Mouse (Mus musculus): ENCODE data around the gene Cacna1c.

The Cacna1c gene

DNA sequence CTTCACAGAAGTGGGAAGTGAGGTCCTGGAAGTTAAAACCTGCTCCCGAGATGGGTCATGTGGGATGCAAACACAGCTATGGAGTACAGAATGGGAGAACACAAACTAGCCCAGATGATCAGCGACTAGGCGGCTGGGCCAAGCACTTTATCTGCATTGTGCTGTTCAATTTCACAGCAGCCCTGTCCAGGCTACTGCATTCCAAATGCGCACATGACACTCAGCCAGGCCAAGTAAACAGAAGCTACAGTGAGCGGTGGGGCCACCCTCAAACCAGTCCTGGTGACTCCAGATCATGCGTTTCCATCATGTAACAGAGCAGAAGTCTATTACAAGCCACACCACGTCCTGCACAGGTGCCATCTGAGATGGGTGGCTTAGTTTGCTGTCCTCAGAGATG is 376.6 kb downstream of the Cacna1c start:
- no peak for DNase-seq (ENCODE audit: extremely low read depth, low read depth)

DNA sequence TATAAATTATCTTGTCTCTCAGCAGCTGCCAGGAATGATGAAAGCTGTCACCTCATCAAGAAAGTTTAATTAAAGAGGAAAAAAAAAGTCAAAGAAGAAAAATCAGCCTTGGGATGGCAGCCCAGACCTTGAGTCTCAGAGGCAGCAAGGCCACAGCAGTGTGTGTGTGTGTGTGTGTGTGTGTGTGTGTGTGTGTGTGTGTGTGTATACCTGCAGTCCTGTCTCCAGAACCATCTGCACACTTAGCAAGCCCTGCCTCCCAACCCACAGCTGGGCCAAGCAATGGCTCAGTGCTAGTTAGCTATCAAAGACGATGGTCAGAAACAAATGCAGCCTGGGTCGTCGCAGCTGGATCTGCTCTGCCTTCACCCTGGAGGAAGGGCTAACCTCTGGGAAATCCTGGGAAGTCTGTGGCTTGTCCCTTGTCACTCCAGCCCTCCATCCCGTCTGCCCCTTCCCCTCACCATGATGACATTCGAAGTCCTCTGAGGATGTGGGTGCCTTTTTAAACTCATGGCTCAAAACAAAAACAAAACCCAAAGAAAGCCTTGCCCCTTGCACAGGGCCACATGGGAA is 378.2 kb downstream of the Cacna1c start:
- DNase-seq (ENCODE audit: extremely low read depth, low read depth): no peak

DNA sequence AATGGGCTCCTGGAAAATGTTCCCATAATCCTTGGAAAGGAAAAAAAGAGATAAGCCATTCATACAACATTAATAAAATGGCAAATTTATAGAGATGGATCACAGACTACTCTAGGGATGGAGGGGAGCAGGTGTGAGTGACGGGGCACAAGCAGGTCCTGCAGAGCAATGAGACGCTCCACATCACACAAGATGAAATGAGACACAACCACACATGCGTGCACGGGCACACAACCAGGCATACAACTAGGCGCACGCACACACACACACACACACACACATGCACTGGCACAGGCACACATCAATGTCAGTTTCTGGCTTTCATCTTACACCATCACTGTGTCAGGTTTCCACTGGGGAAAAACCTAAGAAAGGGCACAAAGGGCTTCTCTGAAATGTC is 380.0 kb downstream of the Cacna1c start:
- DNase-seq (ENCODE audit: extremely low read depth, low read depth): no peak

DNA sequence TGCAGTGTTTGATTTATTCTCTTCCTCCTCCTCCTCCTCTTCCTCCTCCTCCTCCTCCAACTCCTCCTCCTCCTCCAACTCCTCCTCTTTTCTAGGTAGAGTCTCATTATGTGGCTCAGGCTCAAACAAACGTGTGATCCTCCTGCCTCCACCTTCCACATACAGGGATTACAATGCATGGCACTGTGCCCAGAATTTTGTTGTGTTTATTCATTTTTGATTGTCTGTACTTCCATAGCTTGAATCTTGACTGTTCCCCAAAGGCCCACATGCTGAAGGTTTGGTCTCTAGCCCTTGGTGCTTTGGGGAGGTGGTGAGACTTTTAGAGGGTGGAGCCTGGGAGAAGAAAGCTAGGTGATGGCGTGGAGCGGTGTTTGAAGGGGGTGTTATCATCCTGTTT is 383.7 kb downstream of the Cacna1c start:
- no peak for DNase-seq (ENCODE audit: extremely low read depth, low read depth)

- DNase-seq (ENCODE audit: extremely low read depth, low read depth): no peak
Measured at GRCm38 (mm10) chr6:118812007-118812406, 384.2 kb downstream of the Cacna1c start.

- no peak for DNase-seq (ENCODE audit: extremely low read depth, low read depth)
Measured at GRCm38 (mm10) chr6:118810834-118811233, 385.4 kb downstream of the Cacna1c start.

DNA sequence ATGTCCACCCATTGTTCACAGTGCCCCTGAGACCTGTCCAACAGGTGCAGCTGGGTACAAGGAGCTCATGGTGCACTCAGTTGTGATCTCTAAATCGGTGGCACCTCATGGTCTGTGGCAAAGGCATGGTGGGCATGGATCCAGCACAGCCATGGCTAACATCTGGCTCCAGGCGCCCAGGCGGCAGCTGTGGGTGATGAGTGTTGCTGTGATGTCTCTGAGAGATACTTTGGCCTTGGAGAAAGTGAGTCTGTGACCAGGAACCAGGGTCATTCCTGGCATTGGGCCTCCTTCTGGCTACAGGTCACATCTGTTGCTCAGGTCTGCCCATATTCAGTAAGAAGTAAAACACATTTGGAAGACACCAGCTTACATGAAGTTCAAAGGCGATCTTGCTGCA is 391.1 kb downstream of the Cacna1c start:
- DNase-seq (ENCODE audit: extremely low read depth, low read depth): no peak

- DNase-seq (ENCODE audit: extremely low read depth, low read depth): no peak
Measured at GRCm38 (mm10) chr6:118802286-118802685, 393.9 kb downstream of the Cacna1c start.

DNA sequence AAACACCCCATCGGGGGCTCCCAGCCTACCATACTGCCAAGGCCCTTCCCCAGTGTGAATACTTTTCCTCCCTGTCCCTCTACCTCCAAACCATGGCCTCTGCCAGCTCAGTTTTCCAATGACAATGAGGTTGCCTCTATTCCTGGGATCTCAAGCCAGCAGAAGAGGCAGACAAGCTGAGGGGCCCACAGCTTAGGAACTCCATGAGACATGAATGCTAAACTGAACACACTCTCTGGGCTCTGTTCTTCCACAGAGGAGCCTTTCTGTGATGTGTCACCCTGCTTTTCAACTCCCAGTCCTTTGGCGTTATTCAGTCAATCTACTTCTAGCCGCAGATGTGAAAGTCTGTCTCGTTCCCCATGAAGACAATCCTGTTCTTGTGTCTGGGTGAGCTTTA is 399.8 kb downstream of the Cacna1c start:
- no peak for DNase-seq (ENCODE audit: extremely low read depth, low read depth)

DNA sequence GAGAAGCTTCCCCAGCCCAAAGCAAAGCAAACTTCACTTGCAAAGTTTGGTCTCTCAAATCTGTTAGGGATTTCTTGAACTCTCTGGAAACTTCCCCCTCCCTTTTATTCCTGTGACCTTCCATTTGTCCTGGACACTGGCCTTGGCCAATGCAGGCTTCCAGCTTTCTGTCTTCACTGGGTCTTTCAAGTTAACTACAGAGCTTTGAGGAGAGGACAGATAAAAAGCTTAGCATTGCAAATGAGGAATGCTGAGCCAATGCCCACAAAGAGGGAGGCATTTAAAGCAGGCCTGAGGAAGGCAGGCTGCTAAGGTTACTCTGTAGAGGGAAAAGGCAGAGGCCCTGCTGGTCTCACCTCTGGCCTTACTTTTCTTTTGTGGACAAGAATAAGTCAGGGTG is 400.5 kb downstream of the Cacna1c start:
- no peak for DNase-seq (ENCODE audit: extremely low read depth, low read depth)

- DNase-seq (ENCODE audit: extremely low read depth, low read depth): no peak
Measured at GRCm38 (mm10) chr6:118791921-118792368, 404.3 kb downstream of the Cacna1c start.

GRCm38 (mm10) chr6:118787933-118788332 is 408.3 kb downstream of the Cacna1c start:
- DNase-seq (ENCODE audit: extremely low read depth, low read depth): no peak

DNA sequence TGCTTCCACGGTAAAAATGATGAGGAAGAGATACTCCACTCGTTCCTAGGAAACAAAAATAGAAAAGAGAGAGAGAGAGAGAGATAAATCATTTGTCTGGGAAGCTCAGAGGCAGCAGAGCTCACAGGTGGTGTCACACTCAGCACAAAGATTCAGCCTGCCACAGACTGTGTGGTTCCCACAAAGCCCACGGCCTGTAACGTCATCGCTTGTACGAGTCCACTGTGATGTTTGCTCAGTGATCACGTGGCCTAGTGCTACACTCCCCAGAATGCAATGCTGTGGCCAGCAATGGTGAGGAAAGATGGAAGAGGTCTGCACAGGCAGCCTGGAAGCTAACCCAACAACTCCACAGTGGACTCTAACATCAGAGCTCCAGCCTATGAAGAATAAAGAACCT is 415.9 kb downstream of the Cacna1c start:
- no peak for DNase-seq (ENCODE audit: extremely low read depth, low read depth)

GRCm38 (mm10) chr6:118779201-118779600 is 417.0 kb downstream of the Cacna1c start:
- peak; percentile 89 for DNase-seq (ENCODE audit: extremely low read depth, low read depth)

DNA sequence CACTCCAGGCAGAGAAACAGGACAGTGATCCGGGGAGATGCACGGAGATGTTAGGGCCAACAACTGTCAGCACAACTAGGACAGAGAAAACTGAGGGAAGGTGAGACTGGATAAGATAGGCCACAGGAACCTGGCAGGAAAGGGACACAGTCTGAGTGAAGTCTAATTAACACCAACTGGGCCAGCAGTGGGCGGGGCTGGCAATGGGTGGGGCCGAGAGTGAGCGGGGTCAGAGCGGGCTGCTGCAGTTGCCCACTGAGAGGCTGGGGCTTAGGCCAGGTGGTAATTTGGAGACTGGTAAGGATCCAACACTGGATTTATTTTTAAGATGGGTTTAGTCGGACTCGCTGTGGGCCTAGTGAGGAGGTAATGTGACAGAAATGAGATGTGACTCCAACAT is 418.8 kb downstream of the Cacna1c start:
- DNase-seq (ENCODE audit: extremely low read depth, low read depth): no peak

- DNase-seq (ENCODE audit: extremely low read depth, low read depth): no peak
Measured at GRCm38 (mm10) chr6:118776459-118776858, 419.8 kb downstream of the Cacna1c start.

DNA sequence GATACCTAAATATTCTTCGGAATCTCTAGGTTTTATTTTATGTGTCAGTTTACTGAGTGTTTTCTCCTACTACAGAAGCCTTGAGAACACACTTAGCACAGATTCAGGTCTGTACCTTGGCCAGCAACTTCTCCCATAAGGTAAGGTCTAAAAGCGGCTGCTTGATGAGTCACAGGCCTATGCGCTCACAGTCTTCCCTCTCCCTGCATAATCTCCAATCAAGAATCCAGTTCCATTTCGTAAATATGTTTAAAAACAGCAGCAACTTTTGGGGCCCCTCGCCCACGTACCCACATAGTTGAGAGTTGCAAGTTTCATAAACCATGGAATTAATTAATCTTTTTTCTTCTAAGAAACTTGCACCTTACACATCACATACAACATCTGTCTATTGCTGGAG is 423.6 kb downstream of the Cacna1c start:
- no peak for DNase-seq (ENCODE audit: extremely low read depth, low read depth)

- peak; percentile 95 for DNase-seq (ENCODE audit: extremely low read depth, low read depth)
Measured at GRCm38 (mm10) chr6:118771121-118771520, 425.1 kb downstream of the Cacna1c start.

DNA sequence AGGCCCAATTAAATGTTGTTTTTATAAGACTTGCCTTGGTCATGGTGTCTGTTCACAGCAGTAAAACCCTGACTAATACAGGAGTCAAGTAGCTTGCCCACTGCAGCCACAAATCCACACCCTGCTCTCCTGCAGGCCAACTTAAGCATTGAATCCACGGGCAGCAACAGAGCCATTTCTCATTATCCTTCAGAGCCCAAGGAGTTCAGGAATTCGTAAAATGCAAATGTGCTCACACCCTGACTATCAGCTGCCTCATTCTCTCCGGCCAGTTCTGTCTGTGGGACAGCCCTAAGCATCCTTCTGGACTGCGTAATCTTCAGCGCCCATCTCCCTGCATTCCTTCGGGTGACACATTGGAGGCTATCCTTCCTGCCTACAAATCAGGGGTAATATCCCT is 425.8 kb downstream of the Cacna1c start:
- DNase-seq (ENCODE audit: extremely low read depth, low read depth): no peak

DNA sequence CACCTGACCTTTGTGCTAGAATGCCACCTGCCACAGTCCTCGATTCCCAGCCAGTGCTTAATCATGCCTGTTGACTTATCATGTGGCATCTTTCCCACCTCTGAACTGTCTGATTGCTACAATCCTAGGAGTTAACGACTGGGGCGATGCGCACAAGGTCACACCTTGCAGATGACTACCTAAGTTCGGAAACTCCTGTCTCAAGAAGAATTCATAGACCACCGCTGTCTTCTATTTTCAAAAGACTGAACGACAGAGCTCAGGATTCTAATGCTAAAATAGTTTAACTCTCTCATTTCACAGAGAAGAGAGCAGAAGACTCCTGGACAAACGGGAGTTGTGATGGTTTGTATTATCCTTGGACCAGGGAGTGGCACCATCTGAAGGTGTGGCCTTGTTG is 426.4 kb downstream of the Cacna1c start:
- no peak for DNase-seq (ENCODE audit: extremely low read depth, low read depth)

GRCm38 (mm10) chr6:118767698-118768097 is 428.5 kb downstream of the Cacna1c start:
- no peak for DNase-seq (ENCODE audit: extremely low read depth, low read depth)

DNA sequence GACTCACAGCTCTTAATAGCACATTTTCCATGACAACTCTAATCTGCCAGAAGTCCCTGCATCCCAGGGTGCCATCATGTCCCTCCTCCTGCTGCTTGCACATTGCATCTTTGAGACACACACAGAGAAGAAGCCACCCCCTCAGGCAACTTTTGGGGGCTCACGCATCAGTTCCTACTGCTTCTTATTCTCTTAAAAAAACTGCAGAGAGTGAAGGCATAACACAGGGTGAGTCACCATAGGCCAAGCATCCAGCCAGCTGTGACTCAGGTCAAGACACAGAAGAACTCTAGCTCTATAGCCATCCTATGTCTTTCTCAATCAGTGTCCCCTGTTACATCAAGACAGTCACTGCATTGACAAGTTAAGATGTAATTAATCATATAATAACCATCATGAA is 431.0 kb downstream of the Cacna1c start:
- DNase-seq (ENCODE audit: extremely low read depth, low read depth): no peak

- peak; percentile 46 for DNase-seq (ENCODE audit: extremely low read depth, low read depth)
Measured at GRCm38 (mm10) chr6:118759015-118759414, 437.2 kb downstream of the Cacna1c start.
